Mouse (Mus musculus) layer of hippocampus, adult 2 months (tissue): ENCODE measurements around the gene Krt84. TPM values are rescaled to one million over a fixed set of nuclear protein-coding genes. Genes with fewer than 3 reads are reported as not detected.

Experiments used
- DNase-seq, 2 experiments: peaks; one replicate each; pipeline ENCODE4 v3.0.0; 2022; ENCODE audit warnings: low spot score in 2 of 2
- H3K27ac ChIP-seq: fragments of 200-600 bp; 2 replicates; pipeline ENCODE4 v1.8.1; 2022
- H3K4me3 ChIP-seq: fragments of 200-600 bp; 2 replicates; pipeline ENCODE4 v1.8.1; 2022; ENCODE audit warnings: mild to moderate bottlenecking
- CTCF ChIP-seq: fragments of 200-600 bp; conservative IDR thresholded peaks from 2 replicates; pipeline ENCODE4 v1.8.1; 2022; ENCODE audit warnings: antibody characterized with exemption, mild to moderate bottlenecking, moderate library complexity
- long read RNA-seq, 2 experiments: library from polyadenylated mRNA; stranded (forward); transcript quantifications; one replicate each; pipeline ENCODE4 v2.0.0; 2021; ENCODE audit warnings: borderline mapping rate in 2 of 2
- total RNA-seq, 2 experiments: library from RNA; stranded (reverse); gene quantifications; 2 replicates each; pipeline ENCODE4 v1.2.3; 2021

The Krt84 gene
- total RNA-seq: not detected
- long read RNA-seq, experiment 1: 0 reads
- long read RNA-seq, experiment 2: 0 reads

- H3K27ac ChIP-seq: no peak within 1 kb of the TSS
- no peak within 1 kb of the TSS for H3K4me3 ChIP-seq
- TF ChIP-seq CTCF: no peak
- DNase-seq: no peak
Observed at GRCm38 (mm10) chr15:101532720-101533119, at the start of gene Krt84. TSS of gene Krt84 (minus strand) at chr15:101532820.

GRCm38 (mm10) chr15:101581701-101582100, 49.1 kb upstream of the Krt84 start:
- no peak for DNase-seq
- no peak overlapping the region for H3K4me3 ChIP-seq
- no peak for TF ChIP-seq CTCF

GRCm38 (mm10) chr15:101575506-101575905, 42.9 kb upstream of the Krt84 start:
- no peak overlapping the region for H3K4me3 ChIP-seq
- DNase-seq: no peak
- no peak overlapping the region for H3K27ac ChIP-seq
- TF ChIP-seq CTCF: no peak

More at GRCm38 (mm10) chr15:101581701-101582100, 49.1 kb upstream of the Krt84 start:
- H3K27ac ChIP-seq: no peak overlapping the region

- Histone ChIP-seq H3K27ac (no peak within 1 kb of the TSS), H3K4me3 (no peak within 1 kb of the TSS)
- no peak for DNase-seq
- no peak for TF ChIP-seq CTCF
Observed at GRCm38 (mm10) chr15:101573796-101574345, 41.3 kb upstream of the Krt84 start, which contains the start of gene Krt75. TSS of gene Krt75 (minus strand) at chr15:101573904.

GRCm38 (mm10) chr15:101567780-101568179, 35.2 kb upstream of the Krt84 start:
- Histone ChIP-seq H3K4me3 (no peak overlapping the region), H3K27ac (no peak overlapping the region)
- no peak for DNase-seq
- peak; percentile 54 for TF ChIP-seq CTCF

- no peak for DNase-seq
- no peak for TF ChIP-seq CTCF
- H3K4me3 ChIP-seq: no peak within 1 kb of the TSS
- no peak within 1 kb of the TSS for H3K27ac ChIP-seq
Observed at GRCm38 (mm10) chr15:101562850-101563249, 30.2 kb upstream of the Krt84 start, which contains the start of gene Krt90. TSS of gene Krt90 (minus strand) at chr15:101562950.

GRCm38 (mm10) chr15:101558034-101558646, 25.5 kb upstream of the Krt84 start:
- Histone ChIP-seq H3K4me3 (no peak overlapping the region), H3K27ac (no peak overlapping the region)
- DNase-seq: peak in 1 of 2 experiments; percentile 50
- TF ChIP-seq CTCF: no peak

- Histone ChIP-seq H3K4me3 (no peak overlapping the region), H3K27ac (no peak overlapping the region)
- no peak for TF ChIP-seq CTCF
- DNase-seq: peak in 1 of 2 experiments; percentile 20
Observed at GRCm38 (mm10) chr15:101553169-101553568, 20.5 kb upstream of the Krt84 start.

GRCm38 (mm10) chr15:101552188-101552587, 19.6 kb upstream of the Krt84 start:
- H3K4me3 ChIP-seq: no peak overlapping the region
- peak; percentile 23 to 27 for DNase-seq
- no peak for TF ChIP-seq CTCF
- H3K27ac ChIP-seq: no peak overlapping the region

GRCm38 (mm10) chr15:101550567-101550966, 17.9 kb upstream of the Krt84 start, which contains the start of gene Krt82:
TSS of gene Krt82 (minus strand) at chr15:101550667.
- H3K27ac ChIP-seq: no peak within 1 kb of the TSS
- no peak for TF ChIP-seq CTCF
- DNase-seq: no peak
- no peak within 1 kb of the TSS for H3K4me3 ChIP-seq

GRCm38 (mm10) chr15:101544478-101544877, 11.9 kb upstream of the Krt84 start:
- TF ChIP-seq CTCF: no peak
- no peak overlapping the region for H3K4me3 ChIP-seq
- no peak for DNase-seq
- no peak overlapping the region for H3K27ac ChIP-seq

- H3K27ac ChIP-seq: no peak overlapping the region
- no peak for DNase-seq
- no peak for TF ChIP-seq CTCF
- no peak overlapping the region for H3K4me3 ChIP-seq
Observed at GRCm38 (mm10) chr15:101542543-101542942, 9.9 kb upstream of the Krt84 start.

- no peak for TF ChIP-seq CTCF
- H3K4me3 ChIP-seq: no peak overlapping the region
- DNase-seq: no peak
- no peak overlapping the region for H3K27ac ChIP-seq
Observed at GRCm38 (mm10) chr15:101538580-101538900, 5.9 kb upstream of the Krt84 start.

- no peak for DNase-seq
- TF ChIP-seq CTCF: no peak; the same call in 1 of the 2 replicates
- H3K4me3 ChIP-seq: no peak overlapping the region
Observed at GRCm38 (mm10) chr15:101537864-101538579, 5.4 kb upstream of the Krt84 start.

More at GRCm38 (mm10) chr15:101537864-101538579, 5.4 kb upstream of the Krt84 start:
- H3K27ac ChIP-seq: no peak overlapping the region
